Mouse (Mus musculus) frontal cortex, adult 2 months (tissue): ENCODE data around the gene Ears2. TPM values are rescaled to one million over a fixed set of nuclear protein-coding genes. Genes with fewer than 3 reads are reported as not detected.

ENCODE experiments used
- DNase-seq, 2 experiments: peaks; one replicate each; pipeline ENCODE4 v3.0.0; 2022; ENCODE audit warnings: low spot score in 1 of 2; ENCODE audit errors: extremely low spot score in 1 of 2
- polyA plus RNA-seq: library from polyadenylated mRNA; depleted of rRNA; stranded (reverse); fragments of >200 nt; gene quantifications from 2 replicates; pipeline ENCODE4 v1.2.3, GENCODE M21; 2012; rRNA removed

Ears2 gene
- 5.6 and 6.0 TPM in 2 replicates for polyA plus RNA-seq

- DNase-seq: peak; percentile 96 to 98
These were observed at the start of gene Ears2, which contains the start of gene Ubfd1 for GRCm38 (mm10) chr7:122066945-122067516. Gene Ears2, minus strand, starts transcription at chr7:122067263. Gene Ubfd1, plus strand, starts transcription at chr7:122067175.

DNA sequence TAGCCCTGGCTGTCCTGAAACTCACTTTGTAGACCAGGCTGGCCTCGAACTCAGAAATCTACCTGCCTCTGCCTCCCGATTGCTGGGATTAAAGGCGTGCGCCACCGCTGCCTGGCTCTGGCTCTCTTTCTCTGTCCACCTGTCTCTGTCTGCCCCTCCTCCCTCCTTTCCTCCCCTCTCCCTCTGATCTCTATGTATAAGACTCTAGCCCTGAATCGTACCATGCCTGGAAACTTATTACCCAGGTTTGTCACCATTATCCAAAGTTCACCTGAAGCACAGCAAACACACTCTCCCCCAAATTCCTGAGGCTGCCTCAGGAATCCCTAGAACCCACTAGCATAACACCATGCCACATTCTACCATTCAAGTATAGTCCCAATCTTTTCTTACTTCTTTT, 41.1 kb upstream of the Ears2 start:
- DNase-seq: no peak

DNA sequence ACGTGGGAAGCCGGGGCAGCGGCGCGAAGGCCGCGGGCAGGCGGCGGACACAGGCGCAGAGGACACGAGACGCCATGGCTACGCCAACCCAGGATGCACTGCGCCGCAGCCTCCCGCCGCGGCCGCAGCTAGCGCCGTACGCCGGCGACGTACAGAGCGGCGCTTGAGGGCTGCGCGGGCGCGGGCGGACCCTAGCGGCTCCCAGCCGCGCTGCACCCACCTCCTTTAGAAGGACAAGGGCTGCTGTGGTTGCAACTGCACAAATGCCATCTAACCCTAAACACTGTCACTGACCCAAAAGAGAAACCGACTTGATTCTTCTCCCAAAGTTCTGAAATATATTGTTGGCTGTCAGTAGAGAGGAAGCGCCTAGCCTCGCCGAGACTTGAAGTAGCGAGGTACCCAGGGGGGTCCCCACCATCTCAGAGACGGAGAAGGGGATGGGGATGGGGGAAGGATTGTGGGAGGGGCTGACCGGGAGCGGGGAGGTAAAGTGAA, 34.7 kb upstream of the Ears2 start, which contains the start of gene Ndufab1:
Gene Ndufab1 (minus strand): TSS at position 140 of the 498 bp plus-strand sequence.
- DNase-seq: peak; percentile 60 to 89

DNA sequence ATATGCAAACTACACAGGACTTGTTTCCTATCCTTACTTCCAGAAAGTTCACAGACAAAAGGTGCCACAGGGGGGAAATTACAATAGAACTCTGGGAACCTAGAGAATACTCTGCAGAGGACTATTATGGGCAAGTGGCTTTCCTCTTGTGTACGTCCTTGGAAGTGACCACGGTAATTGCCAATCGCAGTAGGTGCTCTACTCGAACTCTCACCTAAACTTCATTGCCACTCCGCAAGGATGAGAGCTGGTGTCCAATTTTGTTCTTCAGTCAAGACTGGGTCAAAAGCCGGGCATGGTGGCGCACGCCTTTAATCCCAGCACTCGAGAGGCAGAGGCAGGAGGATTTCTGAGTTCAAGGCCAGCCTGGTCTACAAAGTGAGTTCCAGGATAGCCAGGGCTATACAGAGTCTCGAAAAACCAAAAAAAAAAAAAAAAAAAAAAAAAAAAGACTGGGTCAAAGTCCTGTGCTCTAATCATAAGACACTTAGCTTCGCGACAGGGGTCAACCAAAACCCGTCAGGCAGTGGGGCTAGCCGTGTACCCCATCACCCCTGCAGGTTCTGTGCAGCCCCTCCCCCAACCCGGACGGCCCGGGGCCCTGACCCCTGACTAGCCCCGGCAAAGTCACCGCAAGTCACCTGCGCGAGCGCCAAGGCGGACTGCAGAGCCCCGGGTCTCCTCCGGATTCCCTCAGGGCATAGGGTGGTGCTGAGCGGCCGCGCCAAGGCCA, 34.1 kb upstream of the Ears2 start:
- peak in 1 of 2 experiments; percentile 29 for DNase-seq

DNA sequence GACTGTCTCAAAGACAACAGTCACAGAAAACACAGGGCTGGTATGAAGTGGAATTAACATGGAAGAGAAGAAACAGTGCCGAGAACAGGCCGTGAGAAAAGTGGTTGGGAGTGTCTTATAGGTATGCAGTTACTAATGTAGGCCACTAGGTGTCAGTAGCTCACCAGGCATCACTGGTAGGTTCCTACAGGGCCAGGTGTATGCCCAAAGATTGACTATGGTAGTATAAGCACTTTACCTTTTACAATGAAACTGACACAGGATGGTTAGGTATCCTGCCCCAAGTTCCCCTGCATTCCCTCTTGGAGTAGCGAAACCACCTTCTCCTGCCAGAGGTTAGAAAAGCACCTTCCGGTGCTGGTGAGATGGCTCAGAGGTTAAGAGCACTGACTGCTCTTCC, 32.2 kb upstream of the Ears2 start:
- peak in 1 of 2 experiments; percentile 58 for DNase-seq

DNA sequence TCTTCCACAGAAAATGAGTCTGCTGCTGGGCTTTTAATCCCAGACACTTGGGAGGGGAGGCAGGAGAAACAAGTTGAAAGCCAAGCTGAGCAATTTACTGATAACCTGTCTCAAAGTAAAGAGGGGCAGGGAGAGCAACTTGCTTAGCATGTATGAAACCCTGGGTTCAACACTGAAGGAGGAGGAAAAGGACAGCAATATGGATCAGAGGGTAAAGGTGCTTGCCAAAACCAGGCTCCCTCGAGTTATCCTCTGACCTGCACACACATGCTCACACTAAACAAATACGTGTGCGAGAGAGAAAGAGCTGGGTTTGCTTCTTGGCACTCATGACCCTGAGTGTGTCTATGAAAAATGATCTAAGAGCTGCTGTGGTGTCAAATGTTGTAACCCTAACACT, 30.9 kb upstream of the Ears2 start:
- DNase-seq: no peak

GRCm38 (mm10) chr7:122094564-122095330, 27.7 kb upstream of the Ears2 start:
- DNase-seq: no peak

- no peak for DNase-seq
These were observed 20.3 kb upstream of the Ears2 start for GRCm38 (mm10) chr7:122087195-122087982.

DNA sequence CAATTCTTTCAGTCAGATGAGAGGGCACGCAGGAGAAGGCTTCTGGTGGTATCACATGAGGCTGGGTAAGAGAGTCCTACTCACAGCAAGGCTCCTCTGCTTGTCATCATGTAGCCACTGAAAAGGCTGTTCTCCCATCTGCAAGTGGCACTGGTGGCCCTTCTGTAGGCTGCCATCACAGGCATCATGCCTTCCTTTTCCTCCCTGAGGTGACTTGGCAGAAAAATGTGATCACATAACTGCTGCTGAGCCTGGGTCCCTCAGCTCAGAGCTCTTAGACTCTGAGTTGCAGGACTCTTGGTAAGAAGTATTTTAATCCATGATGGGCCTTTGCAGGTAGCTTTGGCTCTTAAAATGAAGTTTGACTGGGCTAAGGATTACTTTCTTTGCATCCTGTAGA, 14.0 kb upstream of the Ears2 start:
- DNase-seq: no peak

GRCm38 (mm10) chr7:122079798-122080554, 12.9 kb upstream of the Ears2 start:
- no peak for DNase-seq

- no peak for DNase-seq
These were observed 7.3 kb upstream of the Ears2 start for GRCm38 (mm10) chr7:122074374-122074773.

DNA sequence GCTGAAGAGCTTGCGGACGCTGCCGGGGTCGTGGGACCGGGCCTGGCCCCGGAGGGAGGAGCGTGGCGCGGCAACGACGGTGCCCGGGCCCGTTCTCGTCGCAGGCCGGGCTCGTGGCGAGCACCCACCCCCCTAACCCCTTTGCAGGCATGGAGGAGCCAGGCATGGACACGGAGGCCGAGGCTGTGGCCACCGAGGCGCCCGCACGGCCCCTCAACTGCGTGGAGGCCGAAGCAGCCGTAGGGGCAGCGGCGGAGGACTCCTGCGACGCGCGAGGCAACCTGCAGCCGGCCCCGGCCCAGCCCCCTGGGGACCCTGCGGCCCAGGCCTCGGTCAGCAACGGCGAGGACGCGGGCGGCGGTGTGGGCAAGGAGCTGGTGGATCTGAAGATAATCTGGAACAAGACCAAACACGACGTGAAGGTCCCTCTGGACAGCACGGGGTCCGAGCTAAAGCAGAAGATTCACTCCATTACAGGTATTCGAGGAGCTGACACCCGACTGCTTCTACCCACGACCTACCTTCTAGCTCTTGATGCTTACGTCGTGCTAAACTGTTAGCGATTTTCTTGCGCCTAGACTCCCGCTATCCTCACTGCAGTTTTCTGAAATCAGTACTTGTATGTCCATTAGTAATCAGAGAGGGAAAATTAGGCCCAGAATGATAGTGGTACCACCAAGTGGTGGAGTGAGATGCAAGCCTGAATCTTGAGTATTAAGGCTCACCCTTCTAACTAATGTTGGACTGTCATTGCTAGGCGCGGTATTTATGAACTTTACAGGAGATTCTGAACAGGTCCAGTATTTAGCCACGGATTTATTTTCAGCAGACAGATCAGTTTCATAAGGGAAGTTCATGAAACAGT, 686 bp upstream of the Ears2 start:
- DNase-seq: no peak

DNA sequence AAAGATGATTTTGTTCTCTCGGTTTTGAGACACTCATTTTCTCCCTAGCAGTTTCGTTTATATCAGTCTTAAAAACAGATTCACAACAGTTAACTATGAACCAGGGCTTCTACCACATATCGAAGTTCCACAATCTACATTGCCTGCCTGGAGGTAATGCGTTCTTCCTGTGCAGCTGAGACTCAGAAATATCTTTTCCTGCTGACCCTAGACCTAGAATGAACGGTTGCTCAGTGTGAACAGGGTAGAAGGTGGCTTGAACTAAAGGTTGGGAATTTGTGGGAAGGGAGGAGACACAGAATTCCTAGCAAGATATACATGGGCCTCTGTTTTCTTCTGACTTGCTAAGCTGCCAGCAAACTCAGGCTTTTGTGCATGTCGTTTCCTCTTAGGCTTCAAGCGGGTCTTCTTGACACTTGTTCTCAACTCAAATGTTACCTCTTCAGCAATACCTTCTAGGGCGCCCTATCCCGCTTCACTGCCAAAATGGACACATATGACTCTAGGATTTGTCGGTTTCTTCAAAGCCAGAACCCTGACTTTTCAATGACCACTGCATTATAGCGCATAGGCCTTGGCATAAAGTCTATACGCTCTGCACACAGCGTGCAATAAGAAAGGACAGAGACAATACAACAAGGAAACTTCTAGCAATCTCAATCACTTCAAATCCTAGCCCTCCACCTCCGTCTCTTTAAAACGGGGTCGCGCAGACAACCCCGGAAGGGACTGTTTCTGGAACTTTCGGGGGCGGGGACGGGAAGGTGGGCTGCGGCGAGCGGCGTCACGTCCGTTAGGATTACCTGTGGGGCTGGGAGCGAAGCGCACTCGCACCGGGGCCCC, 740 bp downstream of the Ears2 start:
- DNase-seq: no peak

GRCm38 (mm10) chr7:122065656-122066055, 1.4 kb downstream of the Ears2 start:
- no peak for DNase-seq

- no peak for DNase-seq
These were observed 10.4 kb downstream of the Ears2 start for GRCm38 (mm10) chr7:122056633-122057032.

GRCm38 (mm10) chr7:122050834-122051233, 16.2 kb downstream of the Ears2 start:
- no peak for DNase-seq

- no peak for DNase-seq
These were observed 18.9 kb downstream of the Ears2 start for GRCm38 (mm10) chr7:122048191-122048590.

DNA sequence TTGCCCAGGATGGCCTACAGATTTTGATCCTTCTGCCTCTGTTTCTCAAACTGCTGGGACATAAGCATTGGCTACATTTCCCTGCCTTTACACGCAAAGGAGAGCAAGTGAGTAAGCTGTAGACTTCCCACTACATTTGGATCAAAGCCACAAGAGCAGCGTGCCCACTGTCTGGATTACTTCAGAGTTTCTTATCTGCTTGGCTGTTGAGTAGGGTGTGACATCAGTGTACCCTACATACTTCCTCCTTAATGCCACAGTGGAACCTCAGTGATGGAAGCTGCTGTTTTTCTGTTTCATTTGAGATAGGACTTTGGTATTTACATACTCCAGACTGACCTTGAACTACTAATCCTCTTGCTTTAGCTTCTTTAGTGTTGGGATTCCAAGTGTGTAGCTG, 20.2 kb downstream of the Ears2 start:
- DNase-seq: no peak
